Mouse (Mus musculus) myocyte (in vitro differentiated cells): ENCODE data around the gene Dppa2. TPM values are rescaled to one million over a fixed set of nuclear protein-coding genes. Genes with fewer than 3 reads are reported as not detected.

Source experiments
- H3K27me3 ChIP-seq: one replicate; pipeline ENCODE4 v1.6.1; 2011; ENCODE audit not compliant: control insufficient read depth, insufficient read depth, insufficient read length
- H3K36me3 ChIP-seq: one replicate; pipeline ENCODE4 v1.6.1; 2011; ENCODE audit not compliant: control insufficient read depth, insufficient read depth
- H3K4me2 ChIP-seq: one replicate; pipeline ENCODE4 v1.6.1; 2011; ENCODE audit warnings: low read depth, control low read depth
- H3K4me3 ChIP-seq: one replicate; pipeline ENCODE4 v1.5.1; 2011; ENCODE audit warnings: mild to moderate bottlenecking, control low read depth, moderate library complexity
- H3K79me2 ChIP-seq: one replicate; pipeline ENCODE4 v1.6.1; 2011; ENCODE audit not compliant: control insufficient read depth, insufficient read depth
- H3ac ChIP-seq: one replicate; pipeline ENCODE4 v1.6.1; 2011; ENCODE audit not compliant: control insufficient read depth, insufficient read length
- CEBPB ChIP-seq: IDR thresholded peaks from 2 replicates; pipeline ENCODE4 v1.6.1; 2011; ENCODE audit warnings: mild to moderate bottlenecking, moderate library complexity; ENCODE audit not compliant: poor library complexity, insufficient read depth, severe bottlenecking
- E2F4 ChIP-seq: IDR thresholded peaks from one replicate; pipeline ENCODE4 v1.6.1; 2011; ENCODE audit warnings: mild to moderate bottlenecking, control low read depth, moderate library complexity; ENCODE audit not compliant: insufficient read depth
- MAX ChIP-seq: IDR thresholded peaks from one replicate; pipeline ENCODE4 v1.6.1; 2011; ENCODE audit warnings: low read depth, mild to moderate bottlenecking, control low read depth
- MYOD1 ChIP-seq, 3 experiments: IDR thresholded peaks; one replicate each; pipeline ENCODE4 v1.6.1; 2011; ENCODE audit warnings: control low read depth in 2 of 3, low read depth in 2 of 3, mild to moderate bottlenecking in 2 of 3, moderate library complexity in 1 of 3; ENCODE audit not compliant: insufficient read length in 2 of 3, control insufficient read depth in 1 of 3
- MYOG ChIP-seq, 3 experiments: IDR thresholded peaks; one replicate each; pipeline ENCODE4 v1.6.1; 2011; ENCODE audit warnings: control low read depth in 2 of 3, low read depth in 2 of 3, mild to moderate bottlenecking in 2 of 3; ENCODE audit not compliant: insufficient read length in 2 of 3, control insufficient read depth in 1 of 3, insufficient read depth in 1 of 3
- POLR2A ChIP-seq: IDR thresholded peaks from one replicate; pipeline ENCODE4 v1.6.1; 2011; ENCODE audit warnings: low read depth, mild to moderate bottlenecking, control low read depth, moderate library complexity; ENCODE audit not compliant: insufficient read length
- POLR2AphosphoS2 ChIP-seq: IDR thresholded peaks from one replicate; pipeline ENCODE4 v1.6.1; 2011; ENCODE audit warnings: low read depth, control low read depth; ENCODE audit not compliant: insufficient read length
- REST ChIP-seq: IDR thresholded peaks from one replicate; pipeline ENCODE4 v1.6.1; 2011; ENCODE audit warnings: mild to moderate bottlenecking, control low read depth, moderate library complexity; ENCODE audit not compliant: insufficient read depth, insufficient read length
- SRF ChIP-seq: IDR thresholded peaks from one replicate; pipeline ENCODE4 v1.6.1; 2011; ENCODE audit warnings: low read depth; ENCODE audit not compliant: control insufficient read depth, insufficient read length
- TCF12 ChIP-seq: IDR thresholded peaks from one replicate; pipeline ENCODE4 v1.6.1; 2011; ENCODE audit warnings: mild to moderate bottlenecking, control low read depth; ENCODE audit not compliant: poor library complexity, insufficient read depth, severe bottlenecking
- TCF3 ChIP-seq: IDR thresholded peaks from one replicate; pipeline ENCODE4 v1.6.1; 2011; ENCODE audit warnings: low read depth, control low read depth; ENCODE audit not compliant: insufficient read length
- USF1 ChIP-seq: IDR thresholded peaks from one replicate; pipeline ENCODE4 v1.6.1; 2011; ENCODE audit warnings: low read depth, mild to moderate bottlenecking, control low read depth, moderate library complexity
- polyA plus RNA-seq: library from polyadenylated mRNA; unstranded; fragments of >200 nt; fragmentation: generic; extraction: Trizol; gene quantifications from one replicate; pipeline ENCODE4 v1.2.1, GENCODE M21; 2012; ENCODE audit warnings: missing spikeins

The Dppa2 gene
- polyA plus RNA-seq, 1 experiment: 0.14 TPM

DNA sequence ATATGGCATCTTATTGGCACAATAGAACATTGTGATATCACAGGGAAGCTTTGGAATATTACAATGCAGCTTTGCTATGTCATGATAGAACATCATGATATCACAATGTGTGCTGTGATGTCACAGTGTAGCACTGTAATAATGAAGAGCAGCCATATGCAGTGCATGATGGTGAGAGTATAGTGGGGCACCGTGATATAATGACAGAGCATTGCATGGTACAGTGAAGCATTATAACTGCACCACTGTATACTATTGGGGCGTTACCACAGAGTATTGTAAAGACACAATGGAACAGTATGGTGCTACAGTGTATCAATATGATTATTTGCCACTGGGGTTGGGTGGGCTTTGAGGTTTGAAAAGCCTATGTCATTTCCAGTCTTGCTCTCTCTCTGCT is 40.5 kb downstream of the Dppa2 start:
- Histone ChIP-seq H3K36me3 (no peaks in the 10 kb centered on the region), H3K4me2 (no peak overlapping the region), H3K79me2 (no peaks in the 10 kb centered on the region), H3K4me3 (no peak overlapping the region), H3ac (no peak overlapping the region), H3K27me3 (no peaks in the 10 kb centered on the region)
- no peak for TF ChIP-seq MAX
- TF ChIP-seq CEBPB: no peak
- no peak for TF ChIP-seq E2F4
- TF ChIP-seq POLR2AphosphoS2: no peak
- TF ChIP-seq TCF3: no peak
- TF ChIP-seq SRF: no peak
- no peak for TF ChIP-seq USF1
- TF ChIP-seq MYOD1 (IDR thresholded peaks at IDR 0.05; ENCODE audit: control insufficient read depth in 1 of 3, insufficient read length in 2 of 3, low read depth in 2 of 3): no peak
- no peak for TF ChIP-seq POLR2A
- no peak for TF ChIP-seq TCF12
- no peak for TF ChIP-seq MYOG (IDR thresholded peaks at IDR 0.05; ENCODE audit: control insufficient read depth in 1 of 3, insufficient read depth in 1 of 3, insufficient read length in 2 of 3, low read depth in 2 of 3)
- no peak for TF ChIP-seq REST

DNA sequence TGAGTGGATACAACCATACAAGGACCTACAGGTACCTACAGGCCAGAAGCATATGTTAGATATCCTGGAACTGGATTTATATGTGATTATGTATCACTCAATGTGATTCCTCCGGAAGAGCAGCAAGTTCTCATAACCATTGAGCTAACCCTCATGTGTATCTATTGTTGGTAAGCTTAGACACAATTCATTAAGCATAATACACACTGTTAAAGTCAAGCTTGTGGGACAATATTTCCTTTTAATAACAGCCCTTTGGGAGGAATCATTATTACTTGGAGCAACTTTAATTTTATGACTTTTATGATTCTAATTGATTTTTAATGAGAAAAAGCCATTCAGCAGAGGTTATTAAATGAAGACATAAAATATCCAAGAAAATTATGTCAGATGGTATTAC is 43.5 kb downstream of the Dppa2 start:
- no peak overlapping the region for H3ac ChIP-seq
- no peaks in the 10 kb centered on the region for H3K36me3 ChIP-seq
- no peaks in the 10 kb centered on the region for H3K27me3 ChIP-seq
- H3K4me2 ChIP-seq: no peak overlapping the region
- no peak for TF ChIP-seq MAX
- no peak for TF ChIP-seq SRF
- no peak for TF ChIP-seq USF1
- no peak for TF ChIP-seq TCF12
- no peak for TF ChIP-seq POLR2AphosphoS2
- no peak for TF ChIP-seq MYOG (IDR thresholded peaks at IDR 0.05; ENCODE audit: control insufficient read depth in 1 of 3, insufficient read depth in 1 of 3, insufficient read length in 2 of 3, low read depth in 2 of 3)
- no peak for TF ChIP-seq CEBPB
- no peak overlapping the region for H3K4me3 ChIP-seq
- no peaks in the 10 kb centered on the region for H3K79me2 ChIP-seq

DNA sequence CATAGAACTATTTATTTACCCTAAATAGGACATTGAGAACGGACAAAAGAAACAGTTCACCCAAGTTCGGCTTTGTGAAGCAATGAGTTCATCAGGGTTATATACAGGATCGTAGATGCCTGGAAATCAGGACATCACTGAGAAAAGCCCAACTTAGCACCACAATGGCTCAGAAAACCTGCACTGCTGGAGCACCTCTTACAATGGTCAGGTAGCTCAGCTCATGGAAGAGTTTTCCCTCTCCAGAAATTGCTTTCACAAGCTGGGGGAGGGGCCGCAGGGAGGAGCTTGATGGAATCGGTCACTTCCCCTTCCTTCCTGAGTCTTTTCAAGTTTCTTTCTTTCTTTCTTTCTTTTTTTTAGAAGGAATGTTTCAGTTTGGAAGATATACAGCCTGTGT is 52.0 kb downstream of the Dppa2 start:
- H3K36me3 ChIP-seq: no peaks in the 10 kb centered on the region
- TF ChIP-seq MAX (no peak), E2F4 (no peak), MYOD1 (IDR thresholded peaks at IDR 0.05; ENCODE audit: control insufficient read depth in 1 of 3, insufficient read length in 2 of 3, low read depth in 2 of 3) (no peak), TCF12 (no peak), USF1 (no peak)
- H3K27me3 ChIP-seq: no peaks in the 10 kb centered on the region
- H3K4me3 ChIP-seq: no peak overlapping the region
- no peaks in the 10 kb centered on the region for H3K79me2 ChIP-seq
- H3ac ChIP-seq: no peak overlapping the region
- H3K4me2 ChIP-seq: no peak overlapping the region

DNA sequence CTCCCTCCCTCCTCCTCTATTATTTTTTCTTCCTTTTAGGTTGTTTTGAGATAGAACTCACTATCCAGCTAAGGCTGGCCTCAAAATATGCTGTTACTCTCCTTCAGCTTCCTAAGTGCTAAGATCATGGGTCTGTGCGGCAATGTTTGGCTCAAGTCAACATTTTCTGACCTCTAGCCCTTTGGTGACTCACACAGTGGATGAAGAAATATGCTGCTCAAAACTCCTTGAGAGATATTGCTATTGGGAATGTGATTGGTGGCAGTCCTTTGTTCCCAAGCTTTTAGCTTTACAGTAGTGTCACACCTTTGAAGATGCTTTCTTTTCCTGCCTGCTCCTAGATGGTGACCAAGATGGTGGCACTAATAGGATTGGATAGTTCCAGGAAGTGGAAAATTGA is 52.7 kb downstream of the Dppa2 start:
- Histone ChIP-seq H3ac (no peak overlapping the region), H3K4me3 (no peak overlapping the region)

DNA sequence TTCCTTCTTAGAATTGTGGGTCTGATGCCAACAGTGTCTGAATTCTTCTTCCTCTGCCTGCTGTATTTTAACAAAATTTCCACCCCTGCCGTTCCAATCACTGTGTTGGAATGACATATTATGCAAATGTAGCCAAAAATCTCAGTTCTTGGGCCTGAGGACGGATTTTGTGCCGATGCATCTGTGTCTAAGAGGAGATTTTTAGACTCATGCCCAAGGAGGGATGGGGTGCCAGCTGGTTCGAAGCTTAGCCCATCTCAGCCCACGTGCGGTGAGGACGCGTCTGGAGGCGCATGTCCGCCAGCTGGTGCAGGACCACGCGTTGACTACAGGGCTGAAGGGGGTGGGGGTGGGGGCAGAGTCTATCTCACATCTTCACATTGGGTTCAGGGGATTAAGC is 57.2 kb downstream of the Dppa2 start:
- Histone ChIP-seq H3K36me3 (no peaks in the 10 kb centered on the region), H3K27me3 (no peaks in the 10 kb centered on the region), H3ac (no peak overlapping the region), H3K4me2 (no peak overlapping the region), H3K79me2 (no peaks in the 10 kb centered on the region), H3K4me3 (no peak overlapping the region)
- no peak for TF ChIP-seq USF1
- no peak for TF ChIP-seq POLR2AphosphoS2
- TF ChIP-seq TCF3: no peak
- TF ChIP-seq MYOD1 (IDR thresholded peaks at IDR 0.05; ENCODE audit: control insufficient read depth in 1 of 3, insufficient read length in 2 of 3, low read depth in 2 of 3): no peak
- TF ChIP-seq CEBPB: no peak
- TF ChIP-seq SRF: no peak
- TF ChIP-seq MYOG (IDR thresholded peaks at IDR 0.05; ENCODE audit: control insufficient read depth in 1 of 3, insufficient read depth in 1 of 3, insufficient read length in 2 of 3, low read depth in 2 of 3): no peak
- TF ChIP-seq REST: no peak

More for the DNA sequence above, 52.7 kb downstream of the Dppa2 start:
- Histone ChIP-seq H3K27me3 (no peaks in the 10 kb centered on the region), H3K36me3 (no peaks in the 10 kb centered on the region), H3K4me2 (no peak overlapping the region), H3K79me2 (no peaks in the 10 kb centered on the region)
- TF ChIP-seq MYOG (IDR thresholded peaks at IDR 0.05; ENCODE audit: control insufficient read depth in 1 of 3, insufficient read depth in 1 of 3, insufficient read length in 2 of 3, low read depth in 2 of 3) (no peak), E2F4 (no peak), MYOD1 (IDR thresholded peaks at IDR 0.05; ENCODE audit: control insufficient read depth in 1 of 3, insufficient read length in 2 of 3, low read depth in 2 of 3) (no peak), USF1 (no peak), MAX (no peak), POLR2A (no peak), TCF3 (no peak), CEBPB (no peak), POLR2AphosphoS2 (no peak), SRF (no peak), TCF12 (no peak), REST (no peak)
